Mouse (Mus musculus): ENCODE data around the gene Zbtb38.

Zbtb38 gene

GRCm38 (mm10) chr9:96731039-96731895, 21.4 kb downstream of the Zbtb38 start:
- DNase-seq (ENCODE audit: low spot score): no peak

- no peak for DNase-seq (ENCODE audit: low spot score)
These were observed 22.4 kb downstream of the Zbtb38 start for GRCm38 (mm10) chr9:96730311-96730625.

DNA sequence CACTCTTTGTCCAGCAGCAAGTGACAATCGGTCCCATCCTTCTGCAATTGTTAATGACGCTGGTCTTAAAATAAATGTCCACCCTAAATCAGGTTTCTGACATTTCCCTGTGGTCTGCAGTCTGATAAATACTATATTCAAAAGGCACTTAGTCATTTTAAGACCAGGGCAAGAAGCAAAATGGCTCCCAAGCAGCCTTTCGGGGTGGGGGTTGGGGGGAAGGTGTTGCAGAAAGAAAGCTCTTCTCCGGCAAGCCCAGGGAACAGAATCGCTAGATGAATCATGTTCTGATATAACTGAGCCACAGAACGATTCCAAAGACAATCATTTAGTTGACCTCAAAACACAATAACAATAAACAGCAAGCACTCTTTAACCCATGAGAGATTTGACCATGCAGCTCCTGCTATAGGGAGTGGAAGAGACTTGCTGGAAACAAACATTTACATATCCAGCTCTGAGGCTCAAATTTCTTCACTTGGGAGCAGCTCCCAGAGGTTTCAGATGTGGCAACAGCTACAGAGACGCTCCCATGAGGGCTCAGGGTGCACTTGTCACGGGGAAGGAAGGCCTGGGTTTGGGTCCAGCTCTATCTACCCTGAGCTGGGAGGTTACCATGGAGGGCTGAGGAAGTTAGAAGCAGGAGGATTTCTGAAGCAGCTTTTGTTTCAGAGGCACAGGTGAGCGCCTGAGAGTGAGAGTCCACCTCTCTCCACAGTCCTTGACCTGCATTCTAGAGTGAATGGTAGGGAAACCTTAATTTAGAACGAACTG, 22.9 kb downstream of the Zbtb38 start:
- no peak for DNase-seq (ENCODE audit: low spot score)

DNA sequence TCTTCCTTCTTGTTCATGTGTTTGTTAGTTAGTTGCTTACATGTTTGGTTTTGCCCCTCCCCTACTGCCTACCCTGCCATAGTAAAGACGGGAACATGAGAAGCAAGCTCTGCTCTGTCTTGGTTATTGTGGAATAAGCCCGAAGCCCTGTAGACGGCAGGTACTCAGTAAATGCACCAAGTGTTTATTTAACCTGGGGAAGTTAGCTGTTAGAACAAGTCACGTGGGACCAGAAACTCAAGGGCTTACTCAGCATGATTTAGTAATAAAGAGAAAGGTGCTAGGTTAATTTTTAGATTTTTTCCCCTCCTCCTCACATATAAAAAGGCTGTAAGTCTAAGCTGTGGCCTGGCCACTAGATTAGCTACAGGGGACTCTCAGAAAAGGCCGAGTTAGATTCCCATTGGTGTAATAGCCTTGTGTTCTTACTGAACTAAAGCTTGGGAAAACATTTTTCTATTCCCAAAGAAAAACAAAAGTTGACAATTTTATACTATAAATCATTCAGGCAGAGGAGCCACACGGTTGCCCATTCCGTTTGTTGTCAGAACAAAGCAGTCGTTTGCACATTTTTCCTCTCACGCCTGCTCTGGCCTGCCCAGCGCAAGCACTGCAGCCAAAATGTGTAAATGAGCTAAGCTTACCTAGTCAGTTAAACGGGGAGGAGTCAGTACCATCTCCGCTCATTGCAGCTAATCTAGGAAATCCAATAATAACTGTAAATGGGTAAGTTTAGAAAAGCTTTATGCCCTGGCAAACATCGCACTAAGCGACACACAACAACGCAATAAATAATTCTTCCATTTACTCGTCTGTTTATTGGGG, 24.1 kb downstream of the Zbtb38 start:
- DNase-seq (ENCODE audit: low spot score): no peak

DNA sequence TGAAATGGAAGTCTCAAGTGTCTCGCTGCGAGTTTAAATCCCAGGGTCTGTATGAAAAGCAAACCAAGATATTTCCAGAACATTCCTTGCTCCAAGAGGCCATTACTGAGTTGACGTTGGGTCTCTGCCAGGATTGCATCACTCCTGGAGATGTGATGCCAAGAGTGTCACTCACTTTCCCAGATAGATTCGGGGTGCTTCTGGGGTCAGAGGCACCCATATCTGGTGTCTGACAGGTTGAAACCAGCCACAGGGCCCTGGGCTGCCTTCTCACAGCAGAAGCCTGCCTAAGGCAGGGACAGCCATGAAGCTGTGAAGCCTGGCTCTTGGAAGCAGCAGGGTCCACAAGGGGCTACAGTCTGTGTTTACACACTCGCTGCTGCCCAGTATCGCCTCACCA, 24.9 kb downstream of the Zbtb38 start:
- DNase-seq (ENCODE audit: low spot score): no peak

- DNase-seq (ENCODE audit: low spot score): no peak
These were observed 26.1 kb downstream of the Zbtb38 start for GRCm38 (mm10) chr9:96726336-96727131.

DNA sequence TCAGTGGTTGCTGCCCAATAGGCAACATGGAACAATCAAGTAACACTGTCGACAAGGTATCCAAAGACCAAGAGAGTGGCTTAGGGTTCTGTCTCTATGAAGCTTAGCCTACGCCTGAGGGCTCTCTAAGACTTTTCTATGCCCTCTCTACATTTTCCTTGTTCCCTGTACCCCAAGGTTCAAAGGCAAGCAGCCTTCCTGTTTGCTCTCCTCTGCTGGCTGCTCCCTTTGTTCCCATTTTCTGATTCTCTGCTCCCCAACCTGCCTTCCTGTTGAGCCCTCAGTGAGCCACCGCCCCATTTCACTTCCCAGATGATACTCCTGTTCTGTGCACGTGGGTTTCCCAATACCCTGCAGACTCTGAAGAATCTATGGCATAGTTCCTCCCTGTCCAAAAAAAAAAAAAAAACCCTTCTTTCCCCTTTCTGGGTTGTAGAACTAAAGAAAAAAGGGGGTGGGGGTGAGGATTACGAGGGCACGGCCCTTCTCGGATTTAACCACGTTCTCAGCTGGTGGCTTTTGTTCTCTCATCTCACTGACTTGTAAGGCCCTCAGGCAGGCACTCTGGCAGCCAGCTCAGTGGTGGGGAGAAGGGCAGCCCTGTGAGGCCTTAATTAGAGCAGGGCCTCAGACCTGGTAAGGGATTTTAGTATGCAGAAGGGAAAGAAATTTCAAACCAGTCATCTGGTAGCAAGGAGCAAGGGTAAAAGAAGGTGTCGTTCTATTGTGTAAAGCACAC, 26.9 kb downstream of the Zbtb38 start:
- no peak for DNase-seq (ENCODE audit: low spot score)

DNA sequence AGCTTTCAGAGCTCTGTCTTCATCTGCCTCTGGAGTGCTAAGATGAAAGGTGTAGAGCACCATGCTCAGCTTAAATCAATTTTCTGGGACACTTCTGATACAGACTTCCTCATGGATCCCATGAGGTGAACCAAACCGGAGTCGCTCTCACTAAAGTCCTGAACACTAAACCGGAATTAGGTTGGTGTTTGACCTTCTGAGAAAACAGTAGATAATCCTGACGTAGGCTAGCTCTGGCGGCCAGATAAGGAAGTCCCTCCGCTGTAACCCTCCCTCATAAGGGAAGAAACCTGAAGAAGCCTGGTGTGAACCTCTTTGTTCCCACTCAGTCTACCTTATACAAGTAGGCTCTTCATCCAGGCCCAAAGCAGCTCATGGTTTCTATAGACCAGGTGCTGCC, 29.0 kb downstream of the Zbtb38 start:
- DNase-seq (ENCODE audit: low spot score): no peak

DNA sequence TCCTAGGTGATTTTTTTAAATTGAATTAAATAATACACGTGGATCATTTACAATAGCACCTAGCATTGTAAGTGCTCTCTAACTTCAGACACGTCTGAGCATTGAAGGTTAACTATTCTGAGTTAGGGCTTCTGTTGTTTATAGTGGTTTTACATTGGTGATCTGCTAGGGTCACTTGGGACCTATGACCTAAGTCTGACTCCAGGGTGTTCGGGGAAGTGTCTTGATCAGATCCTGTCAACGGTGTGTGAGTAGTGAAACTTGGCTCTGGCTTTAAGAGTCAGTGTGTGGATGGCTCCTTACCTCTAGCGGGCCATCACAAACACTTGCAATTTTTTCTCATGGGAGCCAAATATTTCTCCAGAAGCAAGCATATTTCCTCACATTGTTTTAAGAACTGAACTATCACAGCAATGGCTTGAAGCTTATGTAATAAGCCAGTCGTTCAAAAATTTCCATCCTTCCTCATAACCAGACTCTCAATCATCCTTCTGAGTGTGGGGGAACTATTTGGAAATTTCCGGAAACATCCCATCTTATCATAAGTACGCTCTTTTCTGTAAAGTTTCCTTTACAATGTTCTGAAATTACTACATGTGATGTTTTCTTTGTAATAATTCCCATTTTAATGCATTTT, 31.4 kb downstream of the Zbtb38 start:
- no peak for DNase-seq (ENCODE audit: low spot score)

- no peak for DNase-seq (ENCODE audit: low spot score)
These were observed 32.0 kb downstream of the Zbtb38 start for GRCm38 (mm10) chr9:96720510-96721162.

DNA sequence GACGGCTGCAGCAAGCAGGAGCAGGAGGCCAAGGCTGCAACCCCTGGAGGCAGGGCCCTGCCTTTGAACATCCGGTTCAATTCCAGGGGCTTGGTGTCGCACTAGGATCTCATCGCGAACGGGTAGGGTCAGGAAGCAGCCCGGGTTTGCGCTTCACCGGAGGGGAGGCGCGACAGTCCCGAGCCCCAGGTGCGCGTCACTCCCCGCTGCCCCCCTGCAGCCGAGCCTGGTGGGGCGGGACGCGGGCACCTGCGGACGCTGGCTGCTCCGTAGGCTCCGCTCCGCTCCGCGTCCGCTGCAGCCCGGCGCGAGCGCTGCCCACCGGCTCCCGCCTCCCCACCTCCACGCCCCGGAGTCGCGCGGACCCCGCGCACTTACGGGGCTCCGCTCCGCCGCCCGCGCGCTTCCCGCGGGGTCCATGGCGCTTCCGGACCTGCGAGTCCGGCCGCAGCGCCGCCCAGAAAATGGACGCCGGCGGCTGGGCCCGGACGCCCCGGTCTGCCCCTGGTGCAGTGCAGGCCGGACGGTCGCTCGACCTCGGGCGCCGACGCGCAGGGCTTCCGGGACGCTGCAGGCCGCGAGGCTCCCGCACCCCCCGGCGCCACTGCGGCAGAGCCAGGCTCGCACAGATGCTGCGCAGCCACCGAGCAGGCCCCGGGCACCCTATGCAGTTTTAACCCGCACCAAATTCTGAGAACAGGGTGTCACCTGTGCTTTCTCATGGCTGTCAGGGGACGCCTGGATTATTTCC, 33.0 kb downstream of the Zbtb38 start:
- peak; percentile 64 for DNase-seq (ENCODE audit: low spot score)

- DNase-seq (ENCODE audit: low spot score): no peak
These were observed 33.7 kb downstream of the Zbtb38 start for GRCm38 (mm10) chr9:96718888-96719287.

DNA sequence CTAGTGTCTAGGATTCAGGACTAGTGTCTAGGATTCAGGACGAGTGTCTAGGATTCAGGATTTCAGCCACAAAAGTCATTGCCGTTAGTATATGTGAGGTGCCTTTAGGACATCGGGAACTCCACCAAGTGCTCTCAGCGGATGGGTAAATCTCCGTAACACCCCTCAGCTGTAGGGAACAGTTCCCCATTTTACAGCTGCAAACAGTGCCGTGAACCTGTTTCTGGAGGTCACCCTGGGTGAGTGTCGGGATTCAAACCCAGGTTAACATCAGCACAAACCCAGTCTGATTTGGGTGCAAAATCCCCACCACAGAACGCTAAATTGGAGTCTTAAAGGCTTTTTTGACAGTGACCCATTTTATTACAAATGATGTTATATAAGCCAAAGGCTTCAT, 34.2 kb downstream of the Zbtb38 start:
- DNase-seq (ENCODE audit: low spot score): no peak

DNA sequence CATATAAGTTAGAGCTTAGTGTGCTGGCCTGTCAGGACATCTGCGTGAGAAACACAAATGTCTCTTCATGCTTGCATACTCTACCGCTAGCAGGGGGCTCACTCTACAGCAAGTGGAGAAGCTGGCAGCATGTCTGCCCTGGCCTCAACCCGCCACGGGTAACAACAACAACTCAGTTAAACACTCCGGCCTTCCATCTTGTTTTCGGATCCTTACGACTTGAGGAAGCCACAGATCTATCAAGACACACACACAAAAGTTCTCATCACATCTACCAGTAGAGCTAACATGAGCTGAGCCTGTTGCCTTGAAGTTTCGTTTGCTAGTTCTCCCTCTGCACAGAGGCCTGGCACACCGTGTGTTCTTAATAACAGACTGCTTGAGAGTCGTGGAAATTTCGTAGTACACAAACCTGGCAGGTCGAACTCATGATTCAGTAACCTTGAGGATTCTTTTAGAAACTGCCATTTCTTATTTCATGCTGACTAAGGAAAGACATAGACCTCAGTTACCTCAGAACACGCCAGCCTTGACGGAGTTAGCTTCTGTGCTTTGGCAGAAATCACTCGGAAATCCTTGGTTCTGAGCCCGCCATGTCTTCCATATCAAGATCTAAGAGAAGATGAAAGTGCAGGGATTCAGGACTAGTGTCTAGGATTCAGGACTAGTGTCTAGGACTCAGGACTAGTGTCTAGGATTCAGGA, 34.8 kb downstream of the Zbtb38 start:
- no peak for DNase-seq (ENCODE audit: low spot score)

DNA sequence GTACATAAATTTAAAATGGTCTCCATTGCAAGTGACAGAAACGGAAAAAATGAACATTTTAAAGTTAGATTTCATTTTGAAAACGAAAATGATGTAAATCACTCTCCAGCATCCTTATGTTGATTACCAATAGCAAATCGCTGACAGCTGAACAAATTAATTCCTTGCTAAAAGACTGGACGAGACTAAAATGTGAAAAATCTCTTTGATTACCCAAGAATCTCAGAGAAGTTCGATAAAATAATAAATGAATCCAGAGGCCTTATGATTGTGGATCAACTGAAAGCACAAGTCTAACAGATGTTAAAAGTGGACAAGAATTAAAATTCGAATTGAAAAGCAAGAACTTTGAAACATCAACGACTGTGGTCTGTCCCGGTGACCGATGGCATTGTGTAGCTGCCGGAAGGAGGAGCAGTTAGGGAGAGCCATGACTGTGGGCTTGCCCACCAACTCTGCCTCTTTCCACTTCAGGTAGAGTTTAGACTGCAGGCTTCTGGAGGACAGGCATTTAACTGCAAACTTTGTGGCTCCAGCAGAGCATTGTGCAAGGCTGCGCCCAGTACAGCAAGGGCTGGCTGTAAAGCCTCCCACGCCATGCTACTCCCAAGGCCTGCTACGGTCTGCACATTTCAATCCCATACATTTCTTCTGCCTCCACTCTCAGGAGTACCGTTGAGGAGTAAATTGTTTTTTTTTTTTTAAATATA, 35.7 kb downstream of the Zbtb38 start:
- DNase-seq (ENCODE audit: low spot score): no peak

DNA sequence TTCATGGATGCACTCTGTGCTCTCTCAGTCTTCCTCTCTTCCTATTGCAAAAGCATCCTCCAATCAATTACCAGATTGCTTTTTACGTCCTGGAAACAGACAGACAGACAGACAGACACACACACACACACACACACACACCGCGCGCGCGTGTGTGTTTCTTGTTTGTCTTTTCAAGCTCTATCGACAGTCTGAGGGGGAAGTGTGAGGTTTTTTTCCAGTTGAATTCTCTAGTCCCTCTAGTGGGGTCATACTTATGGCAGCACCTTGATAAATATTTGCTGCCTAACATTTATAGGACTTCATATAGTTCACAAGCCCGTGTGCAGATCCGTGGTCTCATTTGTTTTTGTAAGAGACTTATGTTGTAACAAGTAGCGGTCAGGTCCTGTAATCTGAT, 36.5 kb downstream of the Zbtb38 start:
- no peak for DNase-seq (ENCODE audit: low spot score)

- no peak for DNase-seq (ENCODE audit: low spot score)
These were observed 37.5 kb downstream of the Zbtb38 start for GRCm38 (mm10) chr9:96715171-96715570.

Data from ovary, postnatal 10 days (tissue).